Mouse (Mus musculus) heart, postnatal 0 days (tissue): ENCODE measurements around the gene Pde1a. TPM values are rescaled to one million over a fixed set of nuclear protein-coding genes. Genes with fewer than 3 reads are reported as not detected.

Experiments used
- ATAC-seq: fragments of 200-750 bp; cut with Nextera tagmentation; 2 replicates; pipeline ENCODE4 v1.8.0; 2017; ENCODE audit warnings: low read depth, moderate number of reproducible peaks, moderate library complexity; ENCODE audit not compliant: insufficient read depth
- DNase-seq: peaks from one replicate; pipeline ENCODE4 v3.0.0-alpha.2; 2016; ENCODE audit warnings: low spot score
- H3K27ac ChIP-seq: fragments of 300-500 bp; sonication (generic); 2 replicates; pipeline ENCODE4 v1.5.1; 2014; ENCODE audit warnings: low read depth, mild to moderate bottlenecking
- H3K27me3 ChIP-seq: fragments of 300-500 bp; sonication (generic); 2 replicates; pipeline ENCODE4 v1.6.1; 2014; ENCODE audit warnings: low read length, mixed read lengths; ENCODE audit not compliant: control insufficient read depth, insufficient read depth
- H3K36me3 ChIP-seq: fragments of 300-500 bp; sonication (generic); replicated peaks from 2 replicates; pipeline ENCODE4 v1.6.1; 2014; ENCODE audit warnings: low read length, mixed read lengths; ENCODE audit not compliant: control insufficient read depth, insufficient read depth
- H3K4me1 ChIP-seq: fragments of 300-500 bp; sonication (generic); 2 replicates; pipeline ENCODE4 v1.6.1; 2014; ENCODE audit warnings: antibody characterized with exemption; ENCODE audit not compliant: control insufficient read depth, insufficient read depth
- H3K4me2 ChIP-seq: fragments of 300-500 bp; sonication (generic); 2 replicates; pipeline ENCODE4 v1.6.1; 2014; ENCODE audit warnings: low read depth, mild to moderate bottlenecking, low read length, moderate library complexity
- H3K4me3 ChIP-seq: fragments of 300-500 bp; sonication (generic); 2 replicates; pipeline ENCODE4 v1.5.1; 2014; ENCODE audit warnings: low read depth, low read length
- H3K9ac ChIP-seq: fragments of 300-500 bp; sonication (generic); replicated peaks from 2 replicates; pipeline ENCODE4 v1.6.1; 2014; ENCODE audit warnings: low read depth, low read length, mixed read lengths
- H3K9me3 ChIP-seq: fragments of 300-500 bp; sonication (generic); replicated peaks from 2 replicates; pipeline ENCODE4 v1.6.1; 2016; ENCODE audit warnings: low read length; ENCODE audit not compliant: control insufficient read depth
- CTCF ChIP-seq: IDR thresholded peaks from 2 replicates; pipeline ENCODE4 v1.5.1; 2016; ENCODE audit warnings: antibody characterized with exemption, control low read depth, low read depth
- EP300 ChIP-seq: IDR thresholded peaks from 2 replicates; pipeline ENCODE4 v1.6.1; 2016; ENCODE audit warnings: antibody characterized with exemption, low read depth
- WGBS: fragments of 180-500 bp; shearing (Covaris S2); extraction: QIAGEN DNeasy Blood & Tissue Kit; methylation state at CpG from one replicate; pipeline ENCODE4 v1.1.7; 2014; 5-methylcytosine and 5-hydroxymethylcytosine counted together
- polyA plus RNA-seq: library from polyadenylated mRNA; unstranded; fragments of >200 nt; fragmentation: Nextera tagmentation; extraction: Ambion mirVana; gene quantifications from 2 replicates; pipeline ENCODE4 v1.2.1, GENCODE M21; 2015
- total RNA-seq: library from RNA; depleted of rRNA; stranded (reverse); fragments of >200 nt; gene quantifications from 2 replicates; pipeline ENCODE4 v1.2.3, GENCODE M21; 2014; ENCODE audit warnings: low replicate concordance

Gene Pde1a
- total and polyA plus RNA-seq, 2 experiments from 2014 or later, result 7.6 to 12.9 TPM

DNA sequence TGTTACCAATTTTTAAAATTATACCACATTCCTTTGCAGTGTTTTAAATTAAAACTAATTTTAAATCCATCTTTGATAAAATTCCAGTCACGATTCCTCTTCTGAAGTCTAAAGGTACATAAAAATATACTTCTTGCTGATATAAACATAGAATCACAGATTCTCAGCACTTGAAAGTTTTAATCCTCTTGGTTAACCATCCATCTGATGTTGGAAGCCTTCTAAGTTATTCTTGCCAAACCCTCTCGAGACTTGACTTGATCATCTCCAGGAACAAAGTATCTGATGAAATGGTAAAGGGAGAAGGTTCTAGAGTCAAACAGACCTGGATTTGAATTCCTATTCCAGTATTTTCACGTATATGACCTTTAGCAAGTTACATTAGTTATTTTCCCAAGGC is 28.9 kb upstream of the Pde1a start:
- no peaks in the 10 kb centered on the region for H3K9me3 ChIP-seq
- WGBS, result 74% methylated on average over 3 of the region's 3 CpGs
- H3K4me1 ChIP-seq, result no peaks in the 10 kb centered on the region
- DNase-seq (no peak), ATAC-seq (no peak)
- H3K9ac ChIP-seq, result no peak overlapping the region
- no peak overlapping the region for H3K27ac ChIP-seq
- H3K27me3 ChIP-seq, result no peaks in the 10 kb centered on the region
- no peak overlapping the region for H3K4me3 ChIP-seq
- TF ChIP-seq CTCF, result no peak
- no peak for TF ChIP-seq EP300
- no peak overlapping the region for H3K4me2 ChIP-seq
- no peaks in the 10 kb centered on the region for H3K36me3 ChIP-seq

DNA sequence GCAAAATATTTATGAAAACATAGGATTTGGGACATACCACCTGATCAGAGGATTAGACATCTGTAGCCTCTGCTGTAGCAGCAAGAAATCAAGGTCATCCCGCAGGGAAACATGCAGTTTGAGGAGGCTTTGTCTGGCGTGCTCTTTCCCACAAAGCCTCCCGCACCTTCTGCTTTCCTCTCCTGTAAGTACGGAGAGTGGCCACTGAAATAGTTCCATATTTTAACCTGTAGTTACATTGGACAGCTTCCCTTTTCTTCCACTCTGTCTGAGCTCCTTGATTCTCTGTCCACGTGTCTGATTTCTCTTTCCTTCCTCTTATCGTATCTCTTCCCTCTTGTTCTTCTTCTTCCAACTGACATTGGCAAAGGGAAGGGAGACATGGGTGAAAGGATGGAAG is 20.8 kb upstream of the Pde1a start:
- TF ChIP-seq EP300 (no peak), CTCF (no peak)
- Histone ChIP-seq H3K9me3 (no peaks in the 10 kb centered on the region), H3K4me3 (no peak overlapping the region), H3K27me3 (no peaks in the 10 kb centered on the region), H3K4me2 (no peak overlapping the region), H3K9ac (no peak overlapping the region), H3K27ac (no peak overlapping the region), H3K4me1 (no peaks in the 10 kb centered on the region), H3K36me3 (no peaks in the 10 kb centered on the region)
- DNase-seq, result no peak
- 79% methylated on average over 6 of the region's 6 CpGs for WGBS
- no peak for ATAC-seq

DNA sequence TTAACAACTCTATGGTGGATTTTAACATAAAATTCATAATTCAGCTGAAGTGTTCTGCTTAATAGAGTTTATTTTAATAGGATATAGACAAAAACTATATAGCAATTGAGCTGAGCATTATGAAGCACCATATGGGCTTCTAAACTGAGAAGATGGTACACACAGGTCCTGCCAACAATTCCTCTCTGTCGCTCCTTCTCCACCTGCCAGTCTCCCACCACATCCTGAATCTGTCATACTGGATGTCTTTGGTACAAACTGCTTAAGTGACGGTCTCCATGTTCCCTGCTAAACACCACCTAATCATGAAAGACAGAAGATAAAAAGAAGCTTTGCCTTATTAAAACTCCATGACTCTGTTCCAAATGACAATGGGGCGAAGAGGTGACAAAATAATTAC is 20.1 kb upstream of the Pde1a start:
- Histone ChIP-seq H3K36me3 (no peaks in the 10 kb centered on the region), H3K27me3 (no peaks in the 10 kb centered on the region), H3K27ac (no peak overlapping the region), H3K9ac (no peak overlapping the region), H3K4me3 (no peak overlapping the region), H3K4me2 (no peak overlapping the region), H3K9me3 (no peaks in the 10 kb centered on the region), H3K4me1 (no peaks in the 10 kb centered on the region)
- 74% methylated on average over 3 of the region's 3 CpGs for WGBS
- TF ChIP-seq CTCF (no peak), EP300 (no peak)
- DNase-seq, result no peak
- no peak for ATAC-seq

DNA sequence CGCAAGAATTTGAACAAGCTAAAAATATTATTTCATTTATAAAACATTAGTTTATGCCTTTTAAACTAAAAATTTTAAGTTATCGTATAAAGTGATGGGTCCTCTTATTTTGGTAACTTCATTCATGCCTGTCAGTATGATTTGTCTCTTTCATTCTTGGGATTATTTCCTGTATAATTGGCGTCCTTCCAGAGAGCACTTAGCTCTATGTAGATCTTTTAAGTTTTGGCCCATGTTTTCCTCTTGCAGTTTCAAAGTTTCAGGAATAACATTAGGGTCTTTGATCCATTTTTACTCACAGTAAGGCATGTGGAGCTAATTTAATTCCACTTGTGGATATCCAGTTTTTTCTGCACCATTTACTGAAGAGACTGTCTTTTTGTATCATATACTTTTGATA is 5.8 kb upstream of the Pde1a start:
- H3K9me3 ChIP-seq, result no peaks in the 10 kb centered on the region
- H3K4me3 ChIP-seq, result no peak overlapping the region
- H3K36me3 ChIP-seq, result no peaks in the 10 kb centered on the region
- H3K9ac ChIP-seq, result no peak overlapping the region
- TF ChIP-seq EP300 (no peak), CTCF (no peak)
- H3K27me3 ChIP-seq, result no peaks in the 10 kb centered on the region
- no peak overlapping the region for H3K4me2 ChIP-seq
- H3K4me1 ChIP-seq, result no peaks in the 10 kb centered on the region
- DNase-seq (no peak), ATAC-seq (no peak)
- WGBS, result 71% methylated on average over 3 of the region's 3 CpGs
- H3K27ac ChIP-seq, result no peak overlapping the region

DNA sequence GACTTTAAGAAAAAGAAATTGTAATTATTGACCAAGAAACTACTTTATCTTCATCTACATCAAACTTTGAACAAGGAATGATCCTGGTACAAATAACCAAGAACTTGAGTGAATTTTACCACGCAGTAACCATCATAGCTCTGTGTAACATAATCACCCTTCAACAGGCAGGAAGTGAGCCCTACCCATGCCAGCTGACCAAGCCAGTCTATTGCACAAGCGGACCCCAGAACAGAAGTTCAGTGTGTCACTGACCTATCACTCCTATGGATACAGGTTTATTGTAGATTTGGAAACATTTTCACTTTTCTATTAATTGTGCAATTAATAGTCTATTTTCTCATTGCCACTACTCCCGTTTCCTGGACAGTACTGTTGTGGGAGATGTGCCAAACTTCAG is 3.4 kb upstream of the Pde1a start:
- Histone ChIP-seq H3K9me3 (no peaks in the 10 kb centered on the region), H3K4me3 (no peak overlapping the region), H3K4me1 (no peaks in the 10 kb centered on the region), H3K9ac (no peak overlapping the region), H3K4me2 (no peak overlapping the region), H3K27me3 (no peaks in the 10 kb centered on the region), H3K27ac (no peak overlapping the region), H3K36me3 (no peaks in the 10 kb centered on the region)
- DNase-seq (no peak), ATAC-seq (no peak)
- TF ChIP-seq EP300 (no peak), CTCF (no peak)
- 73% methylated on average over 3 of the region's 3 CpGs for WGBS

DNA sequence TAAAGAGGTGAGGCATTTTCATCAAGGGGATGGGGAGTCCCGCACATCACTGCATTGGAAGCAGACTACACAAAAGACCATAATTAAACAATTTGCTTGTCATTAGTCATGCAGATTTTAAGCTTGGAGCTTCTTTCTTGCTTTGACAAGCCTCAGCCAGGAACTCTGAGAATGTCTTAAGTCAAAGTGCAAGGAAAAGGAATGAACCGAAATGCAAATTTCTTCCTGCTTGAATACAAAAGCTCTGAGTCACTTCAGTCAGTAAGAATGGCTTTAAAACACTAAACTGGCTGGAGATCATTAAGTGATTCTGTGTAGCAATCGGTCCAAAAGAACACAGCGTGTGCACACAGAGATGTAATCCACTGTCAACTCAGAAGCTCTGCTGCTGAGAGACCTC is 2.6 kb downstream of the Pde1a start:
- Histone ChIP-seq H3K4me2 (no peak overlapping the region), H3K27ac (no peak overlapping the region), H3K36me3 (no peaks in the 10 kb centered on the region), H3K9ac (no peak overlapping the region), H3K27me3 (no peaks in the 10 kb centered on the region), H3K4me1 (no peaks in the 10 kb centered on the region), H3K4me3 (no peak overlapping the region), H3K9me3 (no peaks in the 10 kb centered on the region)
- TF ChIP-seq CTCF (no peak), EP300 (no peak)
- ATAC-seq (no peak), DNase-seq (no peak)
- 64% methylated on average over 4 of the region's 4 CpGs for WGBS
